Mouse (Mus musculus): ENCODE measurements around the gene Lmod2. TPM values are rescaled to one million over a fixed set of nuclear protein-coding genes. Genes with fewer than 3 reads are reported as not detected.

The Lmod2 gene
- polyA plus RNA-seq (2015; fragmentation: Nextera tagmentation; extraction: Ambion mirVana): not detected in 2 replicates

DNA sequence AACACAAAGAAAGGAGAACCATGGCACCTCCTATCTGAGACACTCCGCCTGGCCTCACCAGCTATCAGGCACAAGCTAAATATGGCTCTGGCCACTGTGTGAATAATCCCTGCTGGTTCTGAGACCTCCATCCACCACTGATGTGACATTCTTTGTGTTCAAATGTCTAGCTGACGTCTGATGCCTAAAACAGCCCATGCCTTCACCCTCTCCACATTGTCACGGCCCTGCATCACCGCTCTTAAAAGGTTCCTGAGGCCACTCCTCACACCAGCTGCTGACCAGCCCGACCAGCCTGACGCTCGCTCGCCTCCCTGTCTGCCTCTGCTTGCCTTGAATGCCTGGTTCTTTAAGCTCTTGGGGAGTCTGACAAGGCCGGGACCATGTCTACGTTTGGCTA, at the start of gene Lmod2:
Gene Lmod2 (plus strand): TSS at position 263 of the 400 bp plus-strand sequence.

Other genes starting within 250 kb of the Lmod2 start
- gene Iqub, start 82.7 kb upstream of the Lmod2 start, polyA plus RNA-seq (2015; fragmentation: Nextera tagmentation; extraction: Ambion mirVana): 0.04 TPM in 1 of 2 replicates, not detected in the other
- 433 and 453 TPM in 2 replicates for gene Ndufa5, start 69.7 kb upstream of the Lmod2 start, polyA plus RNA-seq (2015; fragmentation: Nextera tagmentation; extraction: Ambion mirVana)
- gene Asb15, start 69.6 kb upstream of the Lmod2 start, polyA plus RNA-seq (2015; fragmentation: Nextera tagmentation; extraction: Ambion mirVana): 0.04 and 0.07 TPM in 2 replicates
- 60.1 and 72.3 TPM in 2 replicates for gene Wasl, start 67.2 kb downstream of the Lmod2 start, polyA plus RNA-seq (2015; fragmentation: Nextera tagmentation; extraction: Ambion mirVana)
- not detected in 2 replicates for gene Hyal6, start 135.5 kb downstream of the Lmod2 start, polyA plus RNA-seq (2015; fragmentation: Nextera tagmentation; extraction: Ambion mirVana)
- not detected in 2 replicates for gene Hyal4, start 150.6 kb downstream of the Lmod2 start, polyA plus RNA-seq (2015; fragmentation: Nextera tagmentation; extraction: Ambion mirVana)
- not detected in 2 replicates for gene Spam1, start 193.4 kb downstream of the Lmod2 start, polyA plus RNA-seq (2015; fragmentation: Nextera tagmentation; extraction: Ambion mirVana)